21 mouse cellular contexts compared by ENCODE assay signal in genomic region chr14:102161291-102162284, GRCm38 (mm10).
DNase-seq lines count a peak whose midpoint lies in the region; ATAC-seq and TF ChIP-seq lines count a peak whose summit lies in the region.
"Had no signal": no experiment of that assay in that cellular context is flagged by ENCODE, and none has a peak within 500 bp of the region (broad histone marks: within the 10 kb centered on the region; RNA-seq: fewer than 3 reads in every experiment).

No protein-coding gene starts in this region.

- peaks cover 5% of the 10 kb centered on the region; the same call in 1 of the 2 replicates for H3K4me1 ChIP-seq in kidney, embryonic 16.5 days (ENCODE audit: insufficient read depth, low read length)
- no peaks in the 10 kb centered on the region for H3K4me1 ChIP-seq in lung, embryonic 14.5 days (ENCODE audit: insufficient read depth)
- H3K4me1 ChIP-seq in midbrain, embryonic 11.5 days (ENCODE audit: control insufficient read depth, insufficient read depth, low read length) = no peaks in the 10 kb centered on the region
- no peaks in the 10 kb centered on the region for H3K4me1 ChIP-seq in midbrain, embryonic 10.5 days
- H3K4me1 ChIP-seq: embryonic facial prominence, embryonic 10.5 days; forebrain, embryonic 13.5 days; heart, embryonic 15.5 days had no signal

- no peak overlapping the region for H3K4me2 ChIP-seq in kidney, embryonic 16.5 days (replicated peaks; ENCODE audit: low read depth, low read length)
- no peak overlapping the region for H3K4me2 ChIP-seq in lung, embryonic 14.5 days
- H3K4me2 ChIP-seq in midbrain, embryonic 11.5 days = no peak overlapping the region
- H3K4me2 ChIP-seq: forebrain, embryonic 13.5 days; heart, embryonic 11.5 days; heart, embryonic 15.5 days had no signal

- peak; percentile 85 for ATAC-seq in kidney, embryonic 16.5 days (ENCODE audit: low FRiP score, low TSS enrichment)
- ATAC-seq in lung, embryonic 14.5 days (ENCODE audit: insufficient read depth) = peak; percentile 82
- no peak for ATAC-seq in midbrain, embryonic 11.5 days (ENCODE audit: low FRiP score)
- no peak for ATAC-seq in CD4-positive, CD25-positive, alpha-beta regulatory T cell, adult 4 months
- ATAC-seq: forebrain, embryonic 13.5 days; forebrain, postnatal 0 days had no signal

- H3K9me3 ChIP-seq in kidney, embryonic 16.5 days (ENCODE audit: low read length) = no peaks in the 10 kb centered on the region
- H3K9me3 ChIP-seq in lung, embryonic 14.5 days (ENCODE audit: low read depth, low read length) = no peaks in the 10 kb centered on the region
- no peaks in the 10 kb centered on the region for H3K9me3 ChIP-seq in midbrain, embryonic 11.5 days (ENCODE audit: control insufficient read depth, low read length)
- H3K9me3 ChIP-seq in midbrain, embryonic 10.5 days (replicated peaks) = no peaks in the 10 kb centered on the region
- H3K9me3 ChIP-seq: embryonic facial prominence, embryonic 10.5 days; forebrain, embryonic 13.5 days; heart, embryonic 15.5 days had no signal

- H3K9ac ChIP-seq in kidney, embryonic 16.5 days (replicated peaks; ENCODE audit: low read length) = no peak overlapping the region
- H3K9ac ChIP-seq in lung, embryonic 14.5 days = no peak overlapping the region
- H3K9ac ChIP-seq in midbrain, embryonic 11.5 days (ENCODE audit: low read length) = no peak overlapping the region
- H3K9ac ChIP-seq: forebrain, embryonic 13.5 days; forebrain, postnatal 0 days; heart, embryonic 15.5 days had no signal

- 55% methylated on average over 3 of the region's 3 CpGs for WGBS in kidney, embryonic 16.5 days
- 67% methylated on average over 3 of the region's 3 CpGs for WGBS in lung, embryonic 14.5 days
- WGBS in midbrain, embryonic 11.5 days = 87% methylated on average over 3 of the region's 3 CpGs
- 86% methylated on average over 3 of the region's 3 CpGs for WGBS in midbrain, embryonic 10.5 days

- no peaks in the 10 kb centered on the region for H3K27me3 ChIP-seq in kidney, embryonic 16.5 days (ENCODE audit: insufficient read depth, low read length)
- H3K27me3 ChIP-seq in lung, embryonic 14.5 days (ENCODE audit: insufficient read depth, low read length) = no peaks in the 10 kb centered on the region
- no peaks in the 10 kb centered on the region for H3K27me3 ChIP-seq in midbrain, embryonic 11.5 days (ENCODE audit: control insufficient read depth, insufficient read depth, low read length)
- no peaks in the 10 kb centered on the region for H3K27me3 ChIP-seq in midbrain, embryonic 10.5 days (ENCODE audit: low read depth, poor library complexity, severe bottlenecking)
- H3K27me3 ChIP-seq: forebrain, embryonic 13.5 days; heart, embryonic 15.5 days had no signal

- no peak overlapping the region for H3K4me3 ChIP-seq in kidney, embryonic 16.5 days (ENCODE audit: low read length)
- no peak overlapping the region for H3K4me3 ChIP-seq in lung, embryonic 14.5 days (ENCODE audit: low read depth, low read length)
- H3K4me3 ChIP-seq in midbrain, embryonic 11.5 days (ENCODE audit: low read depth, low read length) = no peak overlapping the region
- no peak overlapping the region for H3K4me3 ChIP-seq in midbrain, embryonic 10.5 days
- H3K4me3 ChIP-seq: embryonic facial prominence, embryonic 10.5 days; forebrain, embryonic 13.5 days; heart, adult 2 months; heart, embryonic 15.5 days had no signal

- no peak for DNase-seq in kidney, adult 11 months
- peak; percentile 73 for DNase-seq in lung, embryonic 14.5 days
- DNase-seq in lung, postnatal 14 days = no peak
- DNase-seq in midbrain, embryonic 11.5 days (ENCODE audit: low spot score, missing footprints) = peak; percentile 41
- no peak for DNase-seq in midbrain, embryonic 10.5 days (ENCODE audit: low spot score)
- DNase-seq in kidney, postnatal 4 days = peak; percentile 9 to 14
- DNase-seq: adrenal gland, adult 8-10 months; adrenal gland, postnatal 36 days; cerebellum, adult 2 months; cerebellum, postnatal 10 days; forebrain, postnatal 0 days; gastrocnemius, postnatal 14 days; heart, adult 2 months; heart, postnatal 14 days had no signal

- 0 out of 2 replicates have a peak overlapping the region, but pooled peaks have one; percentile 29 for H3K27ac ChIP-seq in kidney, embryonic 16.5 days (ENCODE audit: low read length)
- peak overlapping the region; percentile 3; the same call in 1 of the 2 replicates for H3K27ac ChIP-seq in lung, embryonic 14.5 days (ENCODE audit: low read depth)
- no peak overlapping the region for H3K27ac ChIP-seq in midbrain, embryonic 11.5 days (ENCODE audit: low read depth, low read length)
- no peak overlapping the region for H3K27ac ChIP-seq in midbrain, embryonic 10.5 days (replicated peaks)
- H3K27ac ChIP-seq: embryonic facial prominence, embryonic 10.5 days; forebrain, embryonic 13.5 days; heart, adult 2 months; heart, embryonic 15.5 days had no signal

- no peak for TF ChIP-seq CTCF in lung, embryonic 14.5 days (IDR thresholded peaks at IDR 0.05; ENCODE audit: low read depth)

- no peaks in the 10 kb centered on the region for H3K36me3 ChIP-seq in kidney, embryonic 16.5 days (ENCODE audit: insufficient read depth, low read length)
- no peaks in the 10 kb centered on the region for H3K36me3 ChIP-seq in lung, embryonic 14.5 days (ENCODE audit: insufficient read depth)
- H3K36me3 ChIP-seq in midbrain, embryonic 11.5 days (ENCODE audit: control insufficient read depth, insufficient read depth, low read length) = no peaks in the 10 kb centered on the region
- H3K36me3 ChIP-seq in midbrain, embryonic 10.5 days = no peaks in the 10 kb centered on the region
- H3K36me3 ChIP-seq: embryonic facial prominence, embryonic 10.5 days; G1E; heart, embryonic 15.5 days had no signal

Comparison
In these comparisons a context has a peak if more than half of its experiments do, and no peak if none do; other contexts are left out.
1. DNase-seq: peak in lung, embryonic 14.5 days (single experiment), midbrain, embryonic 11.5 days (single experiment) and kidney, postnatal 4 days (2 of 2); none in kidney, adult 11 months (single experiment), lung, postnatal 14 days (single experiment) and midbrain, embryonic 10.5 days (single experiment).
2. ATAC-seq: peak in kidney, embryonic 16.5 days (single experiment) and lung, embryonic 14.5 days (single experiment); none in midbrain, embryonic 11.5 days (single experiment) and CD4-positive, CD25-positive, alpha-beta regulatory T cell, adult 4 months (single experiment).
3. H3K27ac ChIP-seq: peak in kidney, embryonic 16.5 days (single experiment) and lung, embryonic 14.5 days (single experiment); none in midbrain, embryonic 11.5 days (single experiment) and midbrain, embryonic 10.5 days (single experiment).